Mouse (Mus musculus): ENCODE data around the gene Insyn1. TPM values are rescaled to one million over a fixed set of nuclear protein-coding genes. Genes with fewer than 3 reads are reported as not detected.

Gene Insyn1
- total and polyA plus RNA-seq, 3 experiments: 2.4 to 5.5 (median 2.5) TPM

GRCm38 (mm10) chr9:58440100-58440499, 48.3 kb upstream of the Insyn1 start:
- no peak for DNase-seq (ENCODE audit: extremely low read depth)
- dilution Hi-C loops (cut with MboI; ENCODE audit: extremely low pct_ligation_motif_present, extremely low pct_unique_long_range_greater_than_20kb, low sequenced_read_pairs) (no loop called here), in situ Hi-C loops (cut with MboI; ENCODE audit: low pct_ligation_motif_present, low pct_unique_long_range_greater_than_20kb, low sequenced_read_pairs) (no loop called here)
- H3K27me3 ChIP-seq (replicated peaks): peaks cover 7% of the 10 kb centered on the region
- no peaks in the 10 kb centered on the region for H3K79me2 ChIP-seq (replicated peaks; ENCODE audit: control insufficient read depth, extremely low read depth, insufficient read depth, poor library complexity, severe bottlenecking)
- H3K27ac ChIP-seq (ENCODE audit: insufficient read depth, low read depth): no peak overlapping the region
- H3K4me1 ChIP-seq (ENCODE audit: control insufficient read depth in 1 of 2, insufficient read depth in 2 of 2): no peaks in the 10 kb centered on the region
- no peak overlapping the region for H3K4me2 ChIP-seq (ENCODE audit: insufficient read depth, low read depth, poor library complexity, severe bottlenecking)
- H3K9ac ChIP-seq (ENCODE audit: insufficient read depth, low read depth): no peak overlapping the region
- TF ChIP-seq PAX5 (IDR thresholded peaks at IDR 0.05; ENCODE audit: low read length) (no peak), NRF1 (IDR thresholded peaks at IDR 0.05; ENCODE audit: low read depth, low read length) (no peak), MAX (IDR thresholded peaks at IDR 0.05; ENCODE audit: low read length) (no peak), CHD2 (IDR thresholded peaks at IDR 0.05; ENCODE audit: low read length) (no peak), CHD1 (IDR thresholded peaks at IDR 0.05; ENCODE audit: low read depth, low read length) (no peak), MEF2A (IDR thresholded peaks at IDR 0.05; ENCODE audit: borderline replicate concordance, low read depth, low read length) (no peak)
- no peak overlapping the region for H3K4me3 ChIP-seq (replicated peaks in 1 of 3; ENCODE audit: low read depth in 2 of 3, low read length in 2 of 3, poor library complexity in 1 of 3)
- H3K36me3 ChIP-seq (replicated peaks in 1 of 2; ENCODE audit: control insufficient read depth in 1 of 2, insufficient read depth in 1 of 2, low read length in 1 of 2): no peaks in the 10 kb centered on the region
- no peaks in the 10 kb centered on the region for H3K9me3 ChIP-seq (replicated peaks; ENCODE audit: low read length)

DNA sequence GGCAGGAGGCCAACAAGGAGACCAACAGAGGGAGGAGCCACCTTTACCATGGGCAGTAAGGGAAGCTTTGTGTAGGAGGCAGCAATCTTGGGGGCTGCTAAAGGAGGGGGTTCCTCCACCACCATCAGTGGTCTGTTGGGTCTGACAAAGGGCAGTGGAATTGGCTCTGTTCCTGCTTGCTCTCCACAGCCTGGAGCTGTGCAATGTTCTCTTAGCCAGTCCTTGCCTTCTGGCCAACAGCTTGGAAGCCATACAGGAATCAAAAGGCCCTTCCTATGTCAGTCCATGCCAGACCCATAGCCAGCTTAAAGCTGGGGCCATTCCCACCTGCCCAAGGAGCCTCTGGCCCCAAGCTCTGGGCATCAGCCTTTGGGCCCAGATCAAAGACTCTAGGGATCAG, 47.8 kb upstream of the Insyn1 start:
- Histone ChIP-seq H3K9me3 (replicated peaks; ENCODE audit: low read length) (no peaks in the 10 kb centered on the region), H3K9ac (ENCODE audit: insufficient read depth, low read depth) (no peak overlapping the region), H3K4me2 (ENCODE audit: insufficient read depth, low read depth, poor library complexity, severe bottlenecking) (no peak overlapping the region), H3K4me1 (ENCODE audit: control insufficient read depth in 1 of 2, insufficient read depth in 2 of 2) (no peaks in the 10 kb centered on the region), H3K27ac (ENCODE audit: insufficient read depth, low read depth) (no peak overlapping the region), H3K27me3 (replicated peaks) (peaks cover 7% of the 10 kb centered on the region), H3K36me3 (replicated peaks in 1 of 2; ENCODE audit: control insufficient read depth in 1 of 2, insufficient read depth in 1 of 2, low read length in 1 of 2) (no peaks in the 10 kb centered on the region), H3K79me2 (replicated peaks; ENCODE audit: control insufficient read depth, extremely low read depth, insufficient read depth, poor library complexity, severe bottlenecking) (no peaks in the 10 kb centered on the region), H3K4me3 (replicated peaks in 1 of 3; ENCODE audit: low read depth in 2 of 3, low read length in 2 of 3, poor library complexity in 1 of 3) (no peak overlapping the region)
- TF ChIP-seq HCFC1 (IDR thresholded peaks at IDR 0.05; ENCODE audit: low read depth, low read length) (no peak), JUN (IDR thresholded peaks at IDR 0.05; ENCODE audit: insufficient read depth, low read depth, low read length) (no peak), EP300 (IDR thresholded peaks at IDR 0.05; ENCODE audit: low read length) (no peak), E2F4 (IDR thresholded peaks at IDR 0.05; ENCODE audit: insufficient replicate concordance, low read depth, low read length) (no peak), ZNF384 (IDR thresholded peaks at IDR 0.05; ENCODE audit: low read depth, low read length) (no peak), CTCF (conservative IDR thresholded peaks at IDR 0.05 in 1 of 2, IDR thresholded peaks at IDR 0.05 in 1 of 2; ENCODE audit: low read depth in 2 of 2, low read length in 2 of 2) (no peak), CHD2 (IDR thresholded peaks at IDR 0.05; ENCODE audit: low read length) (no peak)
- dilution Hi-C loops (cut with MboI; ENCODE audit: extremely low pct_ligation_motif_present, extremely low pct_unique_long_range_greater_than_20kb, low sequenced_read_pairs): no loop called here
- in situ Hi-C loops (cut with MboI; ENCODE audit: low pct_ligation_motif_present, low pct_unique_long_range_greater_than_20kb, low sequenced_read_pairs): no loop called here
- DNase-seq (ENCODE audit: extremely low read depth): no peak

DNA sequence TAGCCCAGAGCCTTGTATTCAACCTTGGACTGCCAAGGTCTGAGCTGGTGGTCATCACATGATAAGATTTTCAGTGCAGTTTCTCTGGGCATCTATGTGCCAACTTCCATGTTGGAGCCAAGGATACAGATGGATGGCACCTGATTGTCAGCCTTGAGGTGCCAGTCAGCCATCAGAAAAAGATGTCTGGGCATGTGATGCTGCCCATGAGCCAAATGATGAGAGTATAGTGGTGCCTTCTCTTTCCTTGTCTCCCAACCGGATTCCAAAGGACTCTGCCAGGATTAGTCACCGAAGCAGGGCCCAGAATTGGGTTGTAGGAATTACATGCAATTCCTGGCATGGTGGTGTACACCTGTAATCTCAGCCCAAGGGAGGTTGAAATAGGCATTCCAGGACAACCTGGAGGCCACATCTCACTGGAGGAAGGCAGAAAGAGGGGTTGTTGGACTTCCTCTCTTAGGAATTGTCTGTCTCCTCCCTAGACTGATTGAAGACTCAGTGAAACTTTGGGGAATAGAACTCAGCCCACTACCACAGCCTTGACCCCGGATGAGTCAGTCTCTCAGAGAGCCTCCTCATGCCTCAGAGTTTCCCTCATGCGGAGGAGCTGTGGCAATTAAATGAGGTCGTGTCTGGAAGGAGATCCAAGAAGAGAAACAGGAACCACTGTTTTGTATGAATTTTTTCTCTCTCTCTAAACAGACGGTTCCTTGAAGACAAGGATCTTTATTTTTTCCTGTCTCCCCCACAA, 46.9 kb upstream of the Insyn1 start:
- Histone ChIP-seq H3K4me3 (replicated peaks in 1 of 3; ENCODE audit: low read depth in 2 of 3, low read length in 2 of 3, poor library complexity in 1 of 3) (no peak overlapping the region), H3K9me3 (replicated peaks; ENCODE audit: low read length) (peaks cover under 1% of the 10 kb centered on the region), H3K4me2 (ENCODE audit: insufficient read depth, low read depth, poor library complexity, severe bottlenecking) (no peak overlapping the region), H3K4me1 (ENCODE audit: control insufficient read depth in 1 of 2, insufficient read depth in 2 of 2) (no peaks in the 10 kb centered on the region), H3K9ac (ENCODE audit: insufficient read depth, low read depth) (no peak overlapping the region), H3K27me3 (replicated peaks) (peaks cover 7% of the 10 kb centered on the region), H3K36me3 (replicated peaks in 1 of 2; ENCODE audit: control insufficient read depth in 1 of 2, insufficient read depth in 1 of 2, low read length in 1 of 2) (no peaks in the 10 kb centered on the region), H3K79me2 (replicated peaks; ENCODE audit: control insufficient read depth, extremely low read depth, insufficient read depth, poor library complexity, severe bottlenecking) (no peaks in the 10 kb centered on the region), H3K27ac (ENCODE audit: insufficient read depth, low read depth) (no peak overlapping the region)
- no peak for DNase-seq (ENCODE audit: extremely low read depth)
- in situ Hi-C loops (cut with MboI; ENCODE audit: low pct_ligation_motif_present, low pct_unique_long_range_greater_than_20kb, low sequenced_read_pairs): no loop called here
- dilution Hi-C loops (cut with MboI; ENCODE audit: extremely low pct_ligation_motif_present, extremely low pct_unique_long_range_greater_than_20kb, low sequenced_read_pairs): no loop called here
- TF ChIP-seq POLR2A (IDR thresholded peaks at IDR 0.05; ENCODE audit: low read depth, low read length) (no peak), CHD1 (IDR thresholded peaks at IDR 0.05; ENCODE audit: low read depth, low read length) (no peak), NELFE (IDR thresholded peaks at IDR 0.05; ENCODE audit: low read depth, low read length) (no peak), MAZ (IDR thresholded peaks at IDR 0.05; ENCODE audit: low read depth, low read length) (no peak), UBTF (IDR thresholded peaks at IDR 0.05; ENCODE audit: low read depth, low read length) (no peak), NRF1 (IDR thresholded peaks at IDR 0.05; ENCODE audit: low read depth, low read length) (no peak), KAT2A (IDR thresholded peaks at IDR 0.05; ENCODE audit: insufficient replicate concordance, low read length) (no peak), ZC3H11A (IDR thresholded peaks at IDR 0.05; ENCODE audit: low read depth, low read length) (no peak), JUND (conservative IDR thresholded peaks at IDR 0.05; ENCODE audit: low read depth, low read length) (no peak), EP300 (IDR thresholded peaks at IDR 0.05; ENCODE audit: low read length) (no peak), E2F4 (IDR thresholded peaks at IDR 0.05; ENCODE audit: insufficient replicate concordance, low read depth, low read length) (no peak), MAX (IDR thresholded peaks at IDR 0.05; ENCODE audit: low read length) (no peak), ZNF384 (IDR thresholded peaks at IDR 0.05; ENCODE audit: low read depth, low read length) (no peak), SMC3 (IDR thresholded peaks at IDR 0.05; ENCODE audit: low read depth, low read length) (no peak), RAD21 (IDR thresholded peaks at IDR 0.05; ENCODE audit: low read depth, low read length) (no peak), JUN (IDR thresholded peaks at IDR 0.05; ENCODE audit: insufficient read depth, low read depth, low read length) (no peak), POLR2AphosphoS2 (IDR thresholded peaks at IDR 0.05; ENCODE audit: low read depth, low read length) (no peak)

All from CH12.LX (cell line).